Mouse (Mus musculus): ENCODE data around the gene Prl8a2.

- TF ChIP-seq CTCF (IDR thresholded peaks at IDR 0.05; ENCODE audit: low read depth) (no peak), EP300 (IDR thresholded peaks at IDR 0.05; ENCODE audit: low read depth) (no peak)
These were observed 45.3 kb downstream of the Prl8a2 start, which contains the start of gene Prl2b1 for GRCm38 (mm10) chr13:27390746-27391145.
